Mouse (Mus musculus) layer of hippocampus, adult 9-11 months (tissue): Measurements from ENCODE around the gene Igsf9b.
A peak's percentile ranks its signal among the peaks of the same experiment; 100 is the strongest.

Experiments used
- DNase-seq: peaks from one replicate; pipeline ENCODE4 v3.0.0; 2022

Igsf9b gene

DNA sequence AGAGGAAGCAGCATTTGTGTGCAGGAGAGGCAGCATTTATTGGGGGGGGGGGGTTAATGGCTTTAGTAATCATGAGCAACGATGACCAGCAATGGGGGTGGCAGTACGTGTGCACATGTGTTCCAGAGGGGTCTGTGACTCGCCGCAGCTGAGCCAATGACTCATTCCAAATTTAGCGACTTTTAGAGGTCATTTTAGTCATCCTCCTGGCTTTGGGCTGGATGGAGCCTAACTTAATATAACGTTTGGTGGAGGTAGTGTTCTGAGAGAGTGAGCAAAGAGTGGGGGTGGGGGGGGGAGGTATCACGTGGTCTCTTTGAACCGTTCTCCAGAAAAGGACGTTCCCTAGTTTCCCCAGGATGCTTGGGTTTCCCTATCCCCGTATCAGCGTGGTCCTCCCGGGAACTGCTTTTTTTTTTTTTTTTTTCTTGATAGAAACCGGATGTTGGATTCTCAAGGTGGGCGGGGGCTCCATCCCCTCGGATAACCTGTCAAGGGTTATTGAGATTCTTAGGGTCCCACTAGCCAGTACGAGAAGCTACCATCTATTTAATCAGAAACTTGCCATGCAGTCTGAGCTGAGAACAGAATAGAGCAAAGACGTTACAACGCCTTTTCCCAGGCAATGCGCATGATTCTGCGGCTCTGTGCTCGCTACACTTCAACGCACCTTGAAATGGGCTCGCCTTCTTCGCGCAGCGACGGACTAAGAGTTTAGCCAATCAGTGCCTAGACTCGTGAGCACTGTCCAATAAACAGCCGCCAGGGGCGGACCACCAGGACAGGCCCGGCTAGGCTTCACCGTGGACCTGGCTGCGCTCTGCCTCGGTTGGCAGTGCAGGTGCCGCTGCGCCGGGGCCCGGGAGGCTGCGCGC, at the start of gene Igsf9b:
Gene Igsf9b (plus strand): TSS at position 794 of the 875 bp plus-strand sequence.
- peak; percentile 97 for DNase-seq

DNA sequence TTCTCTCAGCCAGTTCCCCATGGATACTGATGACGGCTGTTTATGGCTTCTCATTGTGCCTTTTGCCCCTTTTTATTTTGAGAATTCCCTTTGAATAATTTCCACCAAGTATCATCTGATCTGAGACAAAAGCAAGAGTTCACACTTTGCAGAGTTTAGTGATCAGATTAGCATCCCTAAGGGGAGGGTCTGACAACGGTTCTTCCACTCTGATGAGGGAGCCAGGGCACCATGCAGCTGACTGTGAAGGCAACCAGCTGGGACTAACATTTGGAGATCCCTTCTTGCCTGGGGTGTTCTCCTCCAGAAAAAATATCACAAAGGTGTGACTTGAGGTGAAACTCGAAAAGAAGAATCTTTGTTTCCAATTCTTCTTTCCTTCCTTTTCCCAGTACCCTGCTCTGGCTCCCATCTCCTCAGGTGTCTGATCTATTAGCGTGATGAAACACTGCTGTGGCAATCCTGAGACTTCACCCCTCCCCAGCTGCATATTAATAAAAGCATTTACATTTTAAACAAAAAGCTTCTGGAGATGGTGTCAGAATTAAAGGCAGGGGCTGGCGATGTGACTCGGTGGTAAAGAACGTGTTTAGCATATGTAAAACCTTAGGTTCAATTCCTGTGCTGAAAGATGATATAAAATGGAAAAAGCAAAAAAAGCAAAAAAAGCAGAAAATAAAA, 46.8 kb upstream of the Igsf9b start:
- no peak for DNase-seq

DNA sequence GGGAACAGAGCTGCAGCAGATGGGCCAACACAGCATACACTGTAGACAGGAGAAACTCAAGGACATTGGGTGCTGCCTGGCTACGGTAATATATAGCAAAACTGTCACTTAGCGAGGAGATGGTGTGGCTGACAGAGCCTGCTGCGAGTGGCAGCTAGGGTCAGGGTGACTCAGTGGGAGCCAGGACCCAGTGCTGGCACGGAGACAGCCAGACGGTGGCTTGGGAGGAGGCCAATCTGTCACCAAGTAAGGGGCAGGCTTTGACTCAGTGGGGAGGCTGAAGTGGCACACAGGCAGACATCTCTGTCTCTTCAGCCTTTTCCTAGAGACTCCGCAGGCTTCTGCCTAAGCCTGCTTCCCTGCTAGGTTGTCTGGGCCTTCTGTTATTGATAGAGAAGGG, 42.5 kb upstream of the Igsf9b start:
- DNase-seq, result no peak

- no peak for DNase-seq
Measured at GRCm38 (mm10) chr9:27260378-27260947, 38.5 kb upstream of the Igsf9b start.

GRCm38 (mm10) chr9:27261905-27262304, 37.1 kb upstream of the Igsf9b start:
- peak; percentile 68 for DNase-seq

GRCm38 (mm10) chr9:27265009-27265408, 34.0 kb upstream of the Igsf9b start:
- DNase-seq, result no peak

- no peak for DNase-seq
Measured at GRCm38 (mm10) chr9:27267878-27268277, 31.1 kb upstream of the Igsf9b start.

DNA sequence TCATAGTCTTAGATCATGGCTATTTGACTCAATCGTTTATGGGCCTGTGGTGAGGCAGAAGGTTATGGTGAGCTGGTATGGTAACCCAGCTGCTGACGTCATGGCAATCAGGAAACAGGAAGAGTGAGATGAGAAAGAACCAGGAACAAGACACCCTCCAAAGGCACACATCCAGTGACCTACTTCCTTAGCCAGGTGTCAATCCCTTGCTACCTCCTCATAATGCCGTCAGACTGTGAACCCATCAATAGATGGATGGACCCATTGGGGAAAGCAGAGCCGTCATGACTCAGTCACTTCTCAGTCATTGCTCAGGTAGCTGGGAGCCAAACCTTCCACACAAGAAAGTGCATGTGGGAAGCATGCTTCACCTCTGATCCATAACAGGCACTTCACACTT, 30.5 kb upstream of the Igsf9b start:
- no peak for DNase-seq

DNA sequence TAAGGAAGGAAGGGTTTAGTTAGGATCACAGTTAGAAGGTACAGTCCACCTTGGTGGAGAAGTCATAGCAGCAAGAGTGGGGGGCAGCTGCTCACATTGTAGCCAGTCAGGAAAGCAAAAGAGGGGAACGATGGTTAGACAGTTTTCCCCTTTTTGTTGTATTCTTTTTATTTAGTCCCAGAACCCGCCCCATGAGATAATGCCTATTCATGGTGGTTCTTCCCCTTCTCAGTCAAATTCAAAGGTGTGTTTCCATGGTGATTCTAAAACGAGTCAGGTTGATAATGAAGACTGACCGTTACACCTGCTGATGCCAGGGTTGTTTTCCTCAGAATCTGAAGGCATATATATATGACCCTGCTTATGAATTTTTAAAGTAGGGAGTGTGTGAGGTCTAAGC, 29.7 kb upstream of the Igsf9b start:
- no peak for DNase-seq

GRCm38 (mm10) chr9:27269904-27270303, 29.1 kb upstream of the Igsf9b start:
- DNase-seq, result no peak

- DNase-seq, result no peak
Measured at GRCm38 (mm10) chr9:27271899-27272298, 27.1 kb upstream of the Igsf9b start.

DNA sequence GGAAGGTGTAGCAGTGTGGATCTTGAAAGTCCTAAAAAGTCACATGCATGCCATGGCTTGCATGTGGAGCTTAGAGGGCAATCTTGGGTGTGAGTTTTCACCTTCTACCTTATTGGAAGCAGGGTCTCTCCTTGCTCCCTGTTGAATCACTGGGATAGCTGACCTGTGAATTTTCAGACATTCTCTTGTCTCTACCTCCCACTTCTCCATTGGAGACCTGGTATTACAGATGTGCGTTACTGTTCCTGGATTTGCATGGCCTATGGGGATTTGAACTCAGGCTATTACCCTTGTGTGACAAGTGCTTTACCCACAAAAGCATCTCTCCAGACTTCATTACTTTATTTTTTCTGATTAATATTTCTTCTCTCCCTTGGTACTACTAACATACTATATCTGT, 26.1 kb upstream of the Igsf9b start:
- no peak for DNase-seq

- no peak for DNase-seq
Measured at GRCm38 (mm10) chr9:27276282-27276839, 22.6 kb upstream of the Igsf9b start.

GRCm38 (mm10) chr9:27277401-27278087, 21.5 kb upstream of the Igsf9b start:
- DNase-seq, result no peak

- no peak for DNase-seq
Measured at GRCm38 (mm10) chr9:27279041-27279440, 20.0 kb upstream of the Igsf9b start.

DNA sequence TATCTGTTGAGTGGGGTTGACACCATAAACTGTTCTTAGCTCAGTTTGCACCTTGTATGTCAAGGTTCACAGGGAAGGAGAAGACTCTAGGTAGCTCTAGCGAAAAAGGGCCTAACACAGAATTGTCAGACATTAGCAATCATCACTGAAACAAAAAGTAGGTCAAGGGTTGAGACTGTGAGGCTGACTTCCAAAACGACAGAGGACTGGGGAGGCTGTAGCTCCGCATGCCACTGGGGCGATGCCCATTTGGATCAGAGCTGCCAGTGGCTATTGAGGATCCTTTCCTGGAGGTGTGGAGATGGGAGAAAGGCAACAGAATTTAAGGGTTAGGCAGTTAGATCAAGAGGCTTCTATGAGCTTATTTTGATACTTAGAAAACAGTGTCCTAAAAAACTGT, 18.0 kb upstream of the Igsf9b start:
- DNase-seq, result no peak

- no peak for DNase-seq
Measured at GRCm38 (mm10) chr9:27285719-27286249, 13.2 kb upstream of the Igsf9b start.

DNA sequence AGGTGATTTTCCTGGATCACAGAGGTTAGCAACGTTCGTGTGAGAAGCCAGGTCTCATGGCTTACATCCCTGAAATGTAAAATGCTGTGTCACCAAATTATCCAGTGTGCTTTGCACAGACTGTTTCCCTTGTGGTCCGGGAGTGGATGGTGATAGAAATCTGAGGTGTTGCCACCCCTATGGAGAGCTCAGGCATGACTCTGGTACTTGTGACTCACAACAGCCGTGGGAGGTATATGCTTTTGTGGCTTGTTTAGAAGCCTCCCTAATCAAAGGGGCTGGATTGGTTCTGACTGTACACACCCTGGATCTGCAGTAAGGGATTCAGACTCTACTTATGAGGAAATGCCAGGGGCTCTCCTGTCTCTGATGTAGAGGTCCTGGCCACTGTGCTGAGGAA, 12.7 kb upstream of the Igsf9b start:
- DNase-seq, result no peak

DNA sequence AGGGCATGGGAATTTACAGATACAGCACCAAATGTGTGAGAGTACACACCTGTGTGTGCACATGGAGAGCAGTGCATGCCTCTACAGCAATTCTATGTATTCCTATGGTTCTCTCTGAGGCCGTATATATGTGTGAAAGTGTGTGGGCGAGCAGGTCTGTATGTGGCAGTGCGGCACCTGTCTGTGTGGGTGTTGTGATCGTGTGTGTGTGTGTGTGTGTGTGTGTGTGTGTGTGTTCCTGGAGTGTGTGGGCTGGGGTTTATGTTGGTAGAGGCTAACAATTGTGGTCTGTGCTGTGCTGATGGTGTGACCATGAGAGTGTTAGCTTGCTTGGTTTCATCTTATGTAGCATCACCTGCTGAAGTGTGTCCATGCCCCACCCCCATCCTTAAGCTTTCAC, 12.1 kb upstream of the Igsf9b start:
- no peak for DNase-seq

- DNase-seq, result no peak
Measured at GRCm38 (mm10) chr9:27287419-27287818, 11.6 kb upstream of the Igsf9b start.

GRCm38 (mm10) chr9:27288442-27288841, 10.6 kb upstream of the Igsf9b start:
- DNase-seq, result no peak

DNA sequence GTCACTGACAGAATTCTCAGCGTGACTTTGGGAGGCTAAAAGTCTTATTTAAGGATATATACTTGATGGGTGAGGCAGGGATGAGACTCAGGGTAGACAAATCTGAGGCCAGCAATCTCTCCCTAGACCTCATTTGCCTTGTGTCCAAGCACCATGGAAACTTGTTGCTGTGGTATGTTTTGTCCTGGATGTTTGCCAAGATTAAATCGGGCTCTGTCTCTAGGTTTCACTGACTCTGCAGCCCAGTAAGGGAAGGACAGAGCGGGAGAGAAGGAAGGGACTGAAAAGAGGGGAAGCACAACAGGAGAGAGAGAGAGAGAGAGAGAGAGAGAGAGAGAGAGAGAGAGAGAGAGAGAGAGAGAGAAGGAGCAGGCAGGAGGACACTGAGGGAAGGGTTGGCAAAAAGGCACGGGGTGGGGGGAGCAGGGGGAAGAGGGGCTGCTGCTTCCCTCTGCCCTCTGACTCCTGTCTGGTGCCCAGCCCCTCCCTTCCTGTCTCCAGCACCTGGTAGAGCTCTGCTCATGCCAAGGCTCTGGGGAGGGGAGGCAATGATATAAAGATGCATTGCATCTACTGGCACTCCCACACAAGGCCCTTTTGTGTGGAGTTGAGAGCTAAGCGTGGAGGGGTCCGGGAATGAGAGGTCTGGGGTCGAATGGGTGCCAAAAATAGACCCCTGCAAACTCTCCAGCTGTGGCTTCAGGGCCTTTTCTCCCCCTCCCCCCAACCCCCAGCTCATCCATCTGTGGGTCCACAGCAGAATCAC, 9.3 kb upstream of the Igsf9b start:
- DNase-seq, result no peak
